Mouse (Mus musculus): ENCODE measurements around the gene Creb5. TPM values are rescaled to one million over a fixed set of nuclear protein-coding genes. Genes with fewer than 3 reads are reported as not detected.

The Creb5 gene
- polyA plus RNA-seq, 1 experiment from 2014 or later, result 22.3 TPM

DNA sequence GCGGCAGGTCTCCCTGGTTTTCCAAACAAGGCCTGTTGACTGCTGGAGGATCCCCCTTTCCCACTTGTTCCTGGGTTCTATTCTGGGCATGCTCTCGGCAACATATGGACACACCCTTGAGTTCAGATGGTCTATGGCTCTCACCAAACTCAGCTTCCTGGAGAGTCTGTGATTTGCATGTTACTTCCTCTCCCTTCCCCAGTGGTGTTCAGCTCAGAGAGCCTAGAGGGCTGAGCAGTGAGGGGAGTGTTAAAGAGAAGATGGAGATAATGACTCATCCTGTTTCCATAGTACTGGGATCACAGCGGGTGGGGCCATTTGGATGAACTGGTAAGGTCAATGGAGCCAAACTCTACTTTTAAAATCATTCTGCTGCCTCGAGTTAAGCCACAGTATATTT is 168.4 kb downstream of the Creb5 start:
- Histone ChIP-seq H3K27ac (replicated peaks; ENCODE audit: low read depth, low read length) (no peak overlapping the region), H3K27me3 (ENCODE audit: control insufficient read depth, insufficient read depth, low read length) (no peaks in the 10 kb centered on the region), H3K36me3 (ENCODE audit: control insufficient read depth, insufficient read depth, low read length) (no peaks in the 10 kb centered on the region), H3K4me3 (ENCODE audit: low read depth, low read length) (no peak overlapping the region), H3K4me2 (ENCODE audit: low read depth, severe bottlenecking) (no peak overlapping the region), H3K9ac (ENCODE audit: low read length) (no peak overlapping the region), H3K9me3 (ENCODE audit: control insufficient read depth, low read length) (no peaks in the 10 kb centered on the region), H3K4me1 (ENCODE audit: control insufficient read depth, insufficient read depth, low read length) (peaks cover 27% of the 10 kb centered on the region)
- ATAC-seq (ENCODE audit: insufficient number of reproducible peaks, low FRiP score, low TSS enrichment, low read depth) (no peak), DNase-seq (ENCODE audit: low spot score) (no peak)
- WGBS, result 70% methylated on average over 4 of the region's 4 CpGs

GRCm38 (mm10) chr6:53456111-53456510 is 169.0 kb downstream of the Creb5 start:
- WGBS, result 88% methylated on average over 5 of the region's 5 CpGs
- DNase-seq (ENCODE audit: low spot score), result no peak
- no peak for ATAC-seq (ENCODE audit: insufficient number of reproducible peaks, low FRiP score, low TSS enrichment, low read depth)

DNA sequence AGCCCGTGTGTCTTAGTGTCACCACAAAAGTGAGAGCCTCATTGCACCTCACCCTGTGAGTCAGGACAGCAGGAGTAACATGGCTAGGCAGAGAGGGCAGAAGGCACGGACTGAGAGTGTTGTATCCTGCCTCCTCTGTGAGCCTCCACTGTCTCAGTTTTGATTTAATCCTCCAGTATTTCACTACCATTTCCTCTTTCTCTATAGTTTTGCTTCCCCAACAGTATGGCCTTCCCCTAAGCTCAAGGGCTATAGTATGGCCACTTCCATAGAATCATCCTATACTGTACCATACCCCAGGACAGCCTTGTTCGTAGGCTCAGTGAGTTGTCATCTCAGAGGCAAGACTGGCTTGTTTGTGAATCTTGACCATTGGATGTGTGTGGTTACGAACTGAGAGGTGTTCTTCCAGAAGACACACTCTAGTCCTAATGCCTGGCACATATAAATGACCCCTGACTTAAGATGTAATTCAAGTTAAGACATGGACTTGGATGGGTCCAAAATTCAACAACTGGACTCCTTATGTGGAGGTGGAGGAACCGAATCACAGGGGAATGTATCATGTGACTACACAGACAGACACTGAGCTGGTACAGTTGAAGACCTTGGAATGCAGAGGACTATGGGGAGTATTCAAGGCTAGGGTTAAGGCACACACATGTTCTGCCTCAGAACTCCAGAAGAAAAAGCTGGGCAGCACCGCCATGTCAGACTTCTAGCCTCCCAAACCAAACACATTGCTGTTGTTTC is 173.1 kb downstream of the Creb5 start:
- Histone ChIP-seq H3K9me3 (ENCODE audit: control insufficient read depth, low read length) (no peaks in the 10 kb centered on the region), H3K4me3 (ENCODE audit: low read depth, low read length) (no peak overlapping the region), H3K4me1 (ENCODE audit: control insufficient read depth, insufficient read depth, low read length) (0 out of 2 replicates have a peak, but pooled peaks cover 12% of the 10 kb centered on the region), H3K27me3 (ENCODE audit: control insufficient read depth, insufficient read depth, low read length) (no peaks in the 10 kb centered on the region), H3K36me3 (ENCODE audit: control insufficient read depth, insufficient read depth, low read length) (no peaks in the 10 kb centered on the region), H3K27ac (replicated peaks; ENCODE audit: low read depth, low read length) (no peak overlapping the region), H3K9ac (ENCODE audit: low read length) (no peak overlapping the region), H3K4me2 (ENCODE audit: low read depth, severe bottlenecking) (no peak overlapping the region)
- no peak for DNase-seq (ENCODE audit: low spot score)
- ATAC-seq (ENCODE audit: insufficient number of reproducible peaks, low FRiP score, low TSS enrichment, low read depth), result no peak
- 91% methylated on average over 6 of the region's 6 CpGs for WGBS

More at GRCm38 (mm10) chr6:53456111-53456510, 169.0 kb downstream of the Creb5 start:
- Histone ChIP-seq H3K36me3 (ENCODE audit: control insufficient read depth, insufficient read depth, low read length) (no peaks in the 10 kb centered on the region), H3K9ac (ENCODE audit: low read length) (no peak overlapping the region), H3K9me3 (ENCODE audit: control insufficient read depth, low read length) (no peaks in the 10 kb centered on the region), H3K4me2 (ENCODE audit: low read depth, severe bottlenecking) (no peak overlapping the region), H3K4me3 (ENCODE audit: low read depth, low read length) (no peak overlapping the region), H3K27ac (replicated peaks; ENCODE audit: low read depth, low read length) (no peak overlapping the region), H3K4me1 (ENCODE audit: control insufficient read depth, insufficient read depth, low read length) (peaks cover 22% of the 10 kb centered on the region), H3K27me3 (ENCODE audit: control insufficient read depth, insufficient read depth, low read length) (no peaks in the 10 kb centered on the region)

- no peak for DNase-seq (ENCODE audit: low spot score)
- no peak overlapping the region for H3K4me3 ChIP-seq (ENCODE audit: low read depth, low read length)
- H3K27ac ChIP-seq (replicated peaks; ENCODE audit: low read depth, low read length), result no peak overlapping the region; the same call in 1 of the 2 replicates
- H3K27me3 ChIP-seq (ENCODE audit: control insufficient read depth, insufficient read depth, low read length), result no peaks in the 10 kb centered on the region
- no peak for ATAC-seq (ENCODE audit: insufficient number of reproducible peaks, low FRiP score, low TSS enrichment, low read depth)
- no peaks in the 10 kb centered on the region for H3K36me3 ChIP-seq (ENCODE audit: control insufficient read depth, insufficient read depth, low read length)
- H3K9me3 ChIP-seq (ENCODE audit: control insufficient read depth, low read length), result no peaks in the 10 kb centered on the region
- H3K4me1 ChIP-seq (ENCODE audit: control insufficient read depth, insufficient read depth, low read length), result 0 out of 2 replicates have a peak, but pooled peaks cover 12% of the 10 kb centered on the region
- H3K9ac ChIP-seq (ENCODE audit: low read length), result no peak overlapping the region
- H3K4me2 ChIP-seq (ENCODE audit: low read depth, severe bottlenecking), result no peak overlapping the region
- 85% methylated on average over 6 of the region's 6 CpGs for WGBS
These were observed 174.0 kb downstream of the Creb5 start for GRCm38 (mm10) chr6:53461056-53461455.

GRCm38 (mm10) chr6:53461775-53462770 is 175.0 kb downstream of the Creb5 start:
- H3K4me3 ChIP-seq (ENCODE audit: low read depth, low read length), result no peak overlapping the region
- DNase-seq (ENCODE audit: low spot score) (no peak), ATAC-seq (ENCODE audit: insufficient number of reproducible peaks, low FRiP score, low TSS enrichment, low read depth) (no peak)
- no peaks in the 10 kb centered on the region for H3K27me3 ChIP-seq (ENCODE audit: control insufficient read depth, insufficient read depth, low read length)
- H3K36me3 ChIP-seq (ENCODE audit: control insufficient read depth, insufficient read depth, low read length), result no peaks in the 10 kb centered on the region
- H3K27ac ChIP-seq (replicated peaks; ENCODE audit: low read depth, low read length), result 0 out of 2 replicates have a peak overlapping the region, but pooled peaks have one; percentile 26
- 0 out of 2 replicates have a peak, but pooled peaks cover 12% of the 10 kb centered on the region for H3K4me1 ChIP-seq (ENCODE audit: control insufficient read depth, insufficient read depth, low read length)
- no peak overlapping the region for H3K4me2 ChIP-seq (ENCODE audit: low read depth, severe bottlenecking)
- WGBS, result 58% methylated on average over 12 of the region's 12 CpGs
- H3K9me3 ChIP-seq (ENCODE audit: control insufficient read depth, low read length), result no peaks in the 10 kb centered on the region
- no peak overlapping the region for H3K9ac ChIP-seq (ENCODE audit: low read length)

DNA sequence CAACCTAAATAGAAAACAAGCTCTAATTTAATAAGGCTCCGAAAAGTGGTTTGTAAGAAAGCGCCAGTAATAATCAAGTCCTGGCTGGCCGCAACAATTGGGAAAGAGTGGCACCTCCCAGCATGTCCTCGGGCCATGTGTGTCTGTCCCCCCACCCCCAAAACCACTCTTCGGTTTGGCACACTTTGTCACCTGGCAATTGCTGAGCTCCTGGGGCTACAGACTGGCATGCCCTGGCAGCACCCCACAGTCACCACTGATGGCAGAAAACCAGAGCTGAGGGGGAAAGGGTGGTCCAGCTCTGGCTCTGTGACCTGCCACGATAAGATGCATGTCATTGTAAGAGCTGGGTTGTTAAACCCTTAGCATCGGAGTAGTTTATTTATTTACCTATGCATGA is 175.7 kb downstream of the Creb5 start:
- Histone ChIP-seq H3K4me2 (ENCODE audit: low read depth, severe bottlenecking) (no peak overlapping the region), H3K36me3 (ENCODE audit: control insufficient read depth, insufficient read depth, low read length) (no peaks in the 10 kb centered on the region), H3K9ac (ENCODE audit: low read length) (no peak overlapping the region), H3K4me1 (ENCODE audit: control insufficient read depth, insufficient read depth, low read length) (0 out of 2 replicates have a peak, but pooled peaks cover 12% of the 10 kb centered on the region), H3K9me3 (ENCODE audit: control insufficient read depth, low read length) (no peaks in the 10 kb centered on the region), H3K4me3 (ENCODE audit: low read depth, low read length) (no peak overlapping the region), H3K27ac (replicated peaks; ENCODE audit: low read depth, low read length) (no peak overlapping the region), H3K27me3 (ENCODE audit: control insufficient read depth, insufficient read depth, low read length) (no peaks in the 10 kb centered on the region)
- ATAC-seq (ENCODE audit: insufficient number of reproducible peaks, low FRiP score, low TSS enrichment, low read depth) (no peak), DNase-seq (ENCODE audit: low spot score) (no peak)
- WGBS, result 66% methylated on average over 7 of the region's 7 CpGs

DNA sequence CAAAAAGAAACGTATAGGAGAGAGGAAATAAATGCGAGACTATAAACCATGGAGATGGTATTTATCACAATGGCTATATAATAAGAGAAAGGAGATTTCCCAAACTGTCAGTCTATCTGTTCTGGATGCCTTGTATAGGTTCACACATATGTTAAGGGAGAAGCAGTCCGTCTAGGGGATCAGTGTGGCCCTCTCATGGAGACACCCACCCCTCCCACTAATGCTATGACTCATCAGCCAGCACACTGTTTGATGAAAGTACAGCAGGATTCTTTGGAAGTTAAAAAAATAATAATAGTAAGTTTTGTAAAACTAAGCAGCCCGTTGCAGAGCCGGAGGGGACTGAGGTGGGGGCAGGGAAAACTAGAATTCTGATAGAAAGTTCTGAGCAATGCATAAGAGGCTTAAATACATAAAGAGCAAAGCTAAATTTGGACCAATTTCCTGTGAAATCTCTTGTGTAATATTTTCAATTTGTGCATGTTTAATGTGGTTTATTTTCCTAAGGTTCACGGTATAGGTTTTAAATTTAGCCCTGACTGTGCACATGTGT is 176.3 kb downstream of the Creb5 start:
- H3K27me3 ChIP-seq (ENCODE audit: control insufficient read depth, insufficient read depth, low read length), result no peaks in the 10 kb centered on the region
- ATAC-seq (ENCODE audit: insufficient number of reproducible peaks, low FRiP score, low TSS enrichment, low read depth) (no peak), DNase-seq (ENCODE audit: low spot score) (no peak)
- no peaks in the 10 kb centered on the region for H3K36me3 ChIP-seq (ENCODE audit: control insufficient read depth, insufficient read depth, low read length)
- H3K4me1 ChIP-seq (ENCODE audit: control insufficient read depth, insufficient read depth, low read length), result 0 out of 2 replicates have a peak, but pooled peaks cover 12% of the 10 kb centered on the region
- no peak overlapping the region for H3K9ac ChIP-seq (ENCODE audit: low read length)
- WGBS, result 80% methylated on average over 6 of the region's 6 CpGs
- no peak overlapping the region for H3K4me3 ChIP-seq (ENCODE audit: low read depth, low read length)
- no peak overlapping the region for H3K27ac ChIP-seq (replicated peaks; ENCODE audit: low read depth, low read length)
- no peaks in the 10 kb centered on the region for H3K9me3 ChIP-seq (ENCODE audit: control insufficient read depth, low read length)
- H3K4me2 ChIP-seq (ENCODE audit: low read depth, severe bottlenecking), result no peak overlapping the region

DNA sequence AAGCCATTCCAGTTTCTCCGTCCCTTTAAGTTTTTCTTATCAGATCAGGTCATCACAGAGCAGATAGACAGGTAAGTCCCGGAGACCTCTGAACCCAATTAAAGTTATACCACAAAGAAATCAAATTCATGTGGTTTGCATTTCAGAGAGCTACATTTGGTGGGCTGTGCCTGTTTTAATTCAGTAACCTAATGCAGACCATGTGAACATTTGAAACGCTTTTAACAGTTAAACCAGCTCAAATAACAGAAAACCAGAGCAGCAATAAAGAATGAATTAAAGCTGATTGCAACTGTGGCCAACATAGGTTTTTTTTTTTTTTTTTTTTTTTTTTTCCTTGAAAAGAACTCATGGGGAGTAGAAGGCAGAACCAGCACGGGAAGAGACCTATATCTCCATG is 182.1 kb downstream of the Creb5 start:
- no peaks in the 10 kb centered on the region for H3K27me3 ChIP-seq (ENCODE audit: control insufficient read depth, insufficient read depth, low read length)
- no peak overlapping the region for H3K4me3 ChIP-seq (ENCODE audit: low read depth, low read length)
- H3K9me3 ChIP-seq (ENCODE audit: control insufficient read depth, low read length), result no peaks in the 10 kb centered on the region
- 0 out of 2 replicates have a peak, but pooled peaks have one; percentile 26 for ATAC-seq (ENCODE audit: insufficient number of reproducible peaks, low FRiP score, low TSS enrichment, low read depth)
- H3K9ac ChIP-seq (ENCODE audit: low read length), result no peak overlapping the region
- no peak overlapping the region for H3K4me2 ChIP-seq (ENCODE audit: low read depth, severe bottlenecking)
- peak overlapping the region; percentile 63; the same call in 1 of the 2 replicates for H3K27ac ChIP-seq (replicated peaks; ENCODE audit: low read depth, low read length)
- DNase-seq (ENCODE audit: low spot score), result no peak
- WGBS, result 16% methylated on average over 4 of the region's 4 CpGs
- H3K4me1 ChIP-seq (ENCODE audit: control insufficient read depth, insufficient read depth, low read length), result peaks cover 31% of the 10 kb centered on the region
- no peaks in the 10 kb centered on the region for H3K36me3 ChIP-seq (ENCODE audit: control insufficient read depth, insufficient read depth, low read length)
